Mouse (Mus musculus) C2C12 (cell line): Measurements from ENCODE around the gene Ttc23. TPM values are rescaled to one million over a fixed set of nuclear protein-coding genes. Genes with fewer than 3 reads are reported as not detected.

Experiments used
- H3K27me3 ChIP-seq: one replicate; pipeline ENCODE4 v1.6.1; 2011; ENCODE audit not compliant: control insufficient read depth, insufficient read depth, insufficient read length
- H3K36me3 ChIP-seq: one replicate; pipeline ENCODE4 v1.6.1; 2011; ENCODE audit not compliant: control insufficient read depth, insufficient read depth
- H3K4me3 ChIP-seq: one replicate; pipeline ENCODE4 v1.5.1; 2011; ENCODE audit warnings: mild to moderate bottlenecking, control low read depth; ENCODE audit not compliant: poor library complexity, insufficient read depth, severe bottlenecking
- H3K79me2 ChIP-seq: one replicate; pipeline ENCODE4 v1.6.1; 2011; ENCODE audit not compliant: control insufficient read depth, insufficient read depth
- H3K79me3 ChIP-seq: one replicate; pipeline ENCODE4 v1.6.1; 2011; ENCODE audit warnings: low read depth, control low read depth
- H3ac ChIP-seq: one replicate; pipeline ENCODE3; 2011; ENCODE audit warnings: low read depth; ENCODE audit not compliant: control insufficient read depth, insufficient read length
- CEBPB ChIP-seq: IDR thresholded peaks from one replicate; pipeline ENCODE4 v1.6.1; 2011; ENCODE audit warnings: low read depth, mild to moderate bottlenecking, control low read depth, moderate library complexity
- CTCF ChIP-seq: IDR thresholded peaks from one replicate; pipeline ENCODE4 v1.5.1; 2011; ENCODE audit not compliant: control insufficient read depth, insufficient read depth, insufficient read length
- FOSL1 ChIP-seq: IDR thresholded peaks from one replicate; pipeline ENCODE4 v1.8.0; 2011; ENCODE audit warnings: mild to moderate bottlenecking, low read length; ENCODE audit not compliant: poor library complexity, insufficient read depth, severe bottlenecking
- MAX ChIP-seq: IDR thresholded peaks from one replicate; pipeline ENCODE4 v1.6.1; 2011; ENCODE audit warnings: mild to moderate bottlenecking, control low read depth
- MYOD1 ChIP-seq: IDR thresholded peaks from one replicate; pipeline ENCODE4 v1.6.1; 2011; ENCODE audit warnings: low read depth; ENCODE audit not compliant: control insufficient read depth, insufficient read length
- MYOG ChIP-seq: IDR thresholded peaks from one replicate; pipeline ENCODE4 v1.6.1; 2011; ENCODE audit not compliant: control insufficient read depth, insufficient read length; ENCODE audit errors: extremely low read depth
- USF1 ChIP-seq: IDR thresholded peaks from one replicate; pipeline ENCODE4 v1.6.1; 2011; ENCODE audit warnings: low read depth, mild to moderate bottlenecking, control low read depth, moderate library complexity
- polyA plus RNA-seq: library from polyadenylated mRNA; unstranded; fragments of >200 nt; fragmentation: generic; extraction: Trizol; gene quantifications from one replicate; pipeline ENCODE4 v1.2.1, GENCODE M21; 2012; ENCODE audit warnings: missing spikeins

Ttc23 gene
- polyA plus RNA-seq, 1 experiment: 7.2 TPM

DNA sequence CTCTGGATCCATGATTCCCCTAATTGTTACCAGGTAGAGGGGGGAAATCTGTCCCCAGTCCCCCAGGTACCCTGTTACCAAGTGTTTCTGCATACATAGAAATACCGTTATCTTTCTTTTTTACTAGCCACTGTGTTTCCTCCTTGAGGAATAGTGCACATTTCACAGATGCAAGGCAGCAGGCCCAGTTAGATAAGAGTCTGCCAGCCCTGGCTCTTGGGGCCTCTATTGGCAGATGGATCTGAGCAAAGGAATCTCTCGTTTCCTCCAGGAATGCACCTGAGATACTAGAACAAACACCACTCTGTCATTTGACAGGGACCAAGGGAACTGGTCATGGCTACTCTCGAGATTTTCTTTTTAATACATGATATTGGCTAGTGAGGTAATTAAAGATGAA is 44.9 kb downstream of the Ttc23 start:
- TF ChIP-seq MYOG: no peak
- TF ChIP-seq CEBPB: no peak
- TF ChIP-seq USF1: no peak
- Histone ChIP-seq H3ac (no peak overlapping the region), H3K27me3 (no peaks in the 10 kb centered on the region), H3K79me2 (no peaks in the 10 kb centered on the region), H3K36me3 (no peaks in the 10 kb centered on the region), H3K4me3 (no peak overlapping the region), H3K79me3 (no peaks in the 10 kb centered on the region)

DNA sequence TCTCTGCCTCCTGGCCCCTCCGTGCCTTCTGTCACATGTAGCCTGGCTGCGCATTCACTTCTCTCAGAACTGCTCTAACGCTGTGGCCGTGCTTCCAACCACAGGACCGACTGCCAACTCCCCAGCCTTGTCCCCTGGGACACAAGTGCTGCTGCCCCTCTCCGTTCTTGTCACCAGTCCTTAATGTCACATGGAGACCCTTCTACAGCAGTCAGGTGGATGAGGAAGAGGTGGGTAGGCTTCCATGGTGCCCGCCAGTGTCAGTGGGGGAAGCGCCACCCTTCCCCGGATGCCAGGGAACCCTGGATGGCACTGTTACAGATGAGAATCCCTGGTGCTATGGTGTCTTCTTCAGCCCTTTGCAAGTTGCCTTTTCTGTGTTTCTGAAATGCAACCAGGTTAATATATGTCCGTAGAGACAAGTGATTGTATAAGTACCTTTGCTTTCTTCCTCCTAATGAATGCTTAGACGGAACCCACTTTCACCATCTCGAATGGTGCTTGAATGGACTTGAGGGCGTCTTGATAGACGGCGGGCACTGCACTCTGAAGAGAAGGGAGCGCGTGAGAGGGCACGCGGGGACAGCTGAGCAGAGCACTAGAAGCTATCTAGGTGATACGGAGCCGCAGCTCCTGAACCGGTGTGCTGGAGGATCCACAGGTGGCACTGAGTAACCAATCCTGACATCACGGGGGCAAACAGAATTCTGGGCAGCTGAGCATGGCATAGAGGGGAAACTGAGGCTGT is 45.8 kb downstream of the Ttc23 start:
- TF ChIP-seq MAX: no peak
- no peak for TF ChIP-seq MYOG
- no peak for TF ChIP-seq FOSL1
- no peak for TF ChIP-seq CTCF
- TF ChIP-seq USF1: no peak
- no peak for TF ChIP-seq MYOD1
- no peak for TF ChIP-seq CEBPB
- no peak overlapping the region for H3ac ChIP-seq
- H3K4me3 ChIP-seq: no peak overlapping the region

DNA sequence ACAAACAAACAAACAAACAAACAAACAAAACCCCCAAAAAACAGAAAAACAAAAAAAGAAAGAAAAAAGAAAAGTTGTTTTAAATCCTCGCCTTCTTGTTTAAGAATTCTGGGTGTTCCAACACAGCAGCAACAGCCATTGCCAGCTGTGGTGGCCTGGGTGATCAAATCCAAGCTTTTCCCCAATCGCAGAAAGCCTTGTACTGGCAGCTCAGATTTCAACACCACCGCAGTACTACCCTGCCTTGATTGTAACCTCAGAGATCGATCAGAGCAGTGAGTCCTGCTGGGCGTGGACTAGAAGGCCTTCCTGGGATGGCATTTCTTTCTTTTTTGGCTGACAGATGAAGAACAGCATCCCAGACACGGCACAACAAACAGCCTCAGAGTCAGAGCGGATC is 48.7 kb downstream of the Ttc23 start:
- TF ChIP-seq FOSL1: no peak
- no peak for TF ChIP-seq USF1
- TF ChIP-seq MYOG: no peak
- Histone ChIP-seq H3K27me3 (no peaks in the 10 kb centered on the region), H3K36me3 (no peaks in the 10 kb centered on the region), H3K4me3 (no peak overlapping the region), H3ac (no peak overlapping the region), H3K79me2 (no peaks in the 10 kb centered on the region), H3K79me3 (no peaks in the 10 kb centered on the region)

More for the DNA sequence above, 45.8 kb downstream of the Ttc23 start:
- Histone ChIP-seq H3K36me3 (no peaks in the 10 kb centered on the region), H3K79me3 (no peaks in the 10 kb centered on the region), H3K27me3 (no peaks in the 10 kb centered on the region), H3K79me2 (no peaks in the 10 kb centered on the region)

DNA sequence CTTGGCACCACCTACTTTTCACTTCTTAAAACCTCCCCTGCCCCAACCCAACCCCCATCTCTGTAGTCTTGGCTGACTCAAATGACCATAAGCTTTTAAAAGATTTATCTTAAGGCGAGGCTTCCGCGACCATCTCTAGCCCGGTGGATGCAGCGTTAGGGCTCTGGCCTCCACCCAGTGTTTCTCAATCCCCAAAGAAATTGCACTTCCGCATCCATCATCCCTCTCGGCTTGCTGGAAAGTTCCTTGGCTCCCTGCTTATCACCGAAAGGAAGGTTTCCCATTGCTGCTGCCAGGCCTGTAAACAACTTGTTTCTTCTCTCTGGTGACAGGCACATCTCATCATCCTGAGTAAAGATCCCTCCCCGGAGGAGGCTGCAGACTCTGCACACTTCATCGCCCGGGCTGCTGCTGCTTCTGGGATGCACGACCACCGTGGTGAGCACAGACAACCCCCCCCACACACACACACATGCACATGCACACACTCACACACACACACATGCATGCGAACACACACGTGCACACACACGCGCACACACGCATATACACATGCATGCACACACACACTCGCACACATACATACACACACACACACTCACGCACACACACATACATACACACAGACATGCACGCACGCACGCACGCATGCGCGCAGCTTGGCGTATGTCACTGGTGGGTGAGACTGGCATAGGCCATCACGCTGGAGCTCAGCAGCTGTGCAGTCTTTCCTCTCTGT is 50.9 kb downstream of the Ttc23 start:
- Histone ChIP-seq H3K4me3 (no peak overlapping the region), H3K36me3 (no peaks in the 10 kb centered on the region), H3K79me3 (no peaks in the 10 kb centered on the region), H3ac (no peak overlapping the region), H3K27me3 (no peaks in the 10 kb centered on the region), H3K79me2 (no peaks in the 10 kb centered on the region)
- TF ChIP-seq FOSL1: no peak
- TF ChIP-seq MYOD1: no peak
- no peak for TF ChIP-seq USF1
- TF ChIP-seq MAX: no peak
- no peak for TF ChIP-seq CTCF
- no peak for TF ChIP-seq MYOG
- no peak for TF ChIP-seq CEBPB

DNA sequence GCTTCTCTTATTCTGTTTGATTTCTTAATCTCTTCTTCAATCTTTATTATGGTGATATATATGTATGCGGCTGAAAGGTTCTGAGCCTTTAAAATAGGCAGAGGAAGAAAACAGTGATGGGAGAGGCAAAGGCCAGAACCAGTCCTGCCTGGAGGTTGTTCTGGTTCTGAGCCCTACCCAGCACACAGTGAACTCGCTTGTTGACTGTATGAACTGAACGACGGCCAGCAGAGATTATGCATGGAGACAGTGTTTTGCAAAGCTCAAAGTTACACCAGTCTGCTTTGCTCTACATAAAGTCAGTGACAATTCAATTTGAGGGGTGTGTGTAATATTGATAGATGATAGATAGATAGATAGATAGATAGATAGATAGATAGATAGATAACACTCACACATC is 52.1 kb downstream of the Ttc23 start:
- Histone ChIP-seq H3K27me3 (no peaks in the 10 kb centered on the region), H3K36me3 (no peaks in the 10 kb centered on the region), H3ac (no peak overlapping the region), H3K4me3 (no peak overlapping the region), H3K79me2 (no peaks in the 10 kb centered on the region), H3K79me3 (no peaks in the 10 kb centered on the region)
- TF ChIP-seq MAX (no peak), MYOD1 (no peak), FOSL1 (no peak), CEBPB (no peak), USF1 (no peak), MYOG (no peak), CTCF (no peak)

DNA sequence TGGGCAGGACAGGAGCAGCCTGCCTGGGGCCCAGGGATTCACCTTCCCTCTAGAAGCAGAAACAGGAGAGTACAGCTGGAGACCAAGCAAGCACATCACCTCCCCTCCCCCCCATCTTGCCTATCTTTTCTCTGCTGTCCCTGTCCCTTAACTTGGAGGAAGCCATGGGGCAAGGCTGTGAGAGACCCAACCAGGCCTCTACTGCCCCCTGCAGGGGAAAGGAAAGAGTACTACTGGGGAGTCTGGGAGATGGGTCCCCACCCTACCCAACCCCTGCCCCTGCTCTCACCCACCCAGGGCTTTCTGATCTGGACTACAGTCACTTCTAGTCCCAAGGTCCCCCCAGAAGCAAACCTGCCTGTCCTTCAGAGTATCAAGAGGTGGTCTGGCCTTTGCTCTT is 53.6 kb downstream of the Ttc23 start:
- no peaks in the 10 kb centered on the region for H3K27me3 ChIP-seq
- no peaks in the 10 kb centered on the region for H3K36me3 ChIP-seq
- H3K79me3 ChIP-seq: no peaks in the 10 kb centered on the region
- no peak overlapping the region for H3ac ChIP-seq
- no peaks in the 10 kb centered on the region for H3K79me2 ChIP-seq
- no peak for TF ChIP-seq MAX
- no peak for TF ChIP-seq CTCF
- TF ChIP-seq FOSL1: no peak
- no peak for TF ChIP-seq USF1
- no peak for TF ChIP-seq CEBPB
- no peak for TF ChIP-seq MYOG
- TF ChIP-seq MYOD1: no peak
- no peak overlapping the region for H3K4me3 ChIP-seq
